Mouse (Mus musculus) lung, embryonic 16.5 days (tissue): ENCODE measurements around the gene Prdm9. TPM values are rescaled to one million over a fixed set of nuclear protein-coding genes. Genes with fewer than 3 reads are reported as not detected.
"Not testable (repeated sequence)": the region's sequence is repeated elsewhere in the genome, so short reads cannot be mapped to it uniquely, and the experiment has no call there.

ENCODE experiments used
- ATAC-seq: fragments of 200-750 bp; cut with Nextera tagmentation; 2 replicates; pipeline ENCODE4 v1.8.0; 2017; ENCODE audit warnings: low read depth, mild to moderate bottlenecking, moderate library complexity
- H3K27ac ChIP-seq: fragments of 300-500 bp; sonication (generic); 2 replicates; pipeline ENCODE4 v1.5.1; 2014; ENCODE audit warnings: mild to moderate bottlenecking, control low read depth, low read length
- H3K27me3 ChIP-seq: fragments of 300-500 bp; sonication (generic); 2 replicates; pipeline ENCODE4 v1.6.1; 2014; ENCODE audit warnings: low read depth, low read length, mixed read lengths; ENCODE audit not compliant: control insufficient read depth, insufficient read depth
- H3K36me3 ChIP-seq: fragments of 300-500 bp; sonication (generic); 2 replicates; pipeline ENCODE4 v1.6.1; 2014; ENCODE audit warnings: low read length; ENCODE audit not compliant: control insufficient read depth, insufficient read depth
- H3K4me1 ChIP-seq: fragments of 300-500 bp; sonication (generic); replicated peaks from 2 replicates; pipeline ENCODE4 v1.6.1; 2014; ENCODE audit warnings: low read length, mixed read lengths; ENCODE audit not compliant: control insufficient read depth, insufficient read depth
- H3K4me2 ChIP-seq: fragments of 300-500 bp; sonication (generic); 2 replicates; pipeline ENCODE4 v1.6.1; 2014; ENCODE audit warnings: low read depth, low read length, control low read depth
- H3K4me3 ChIP-seq: fragments of 300-500 bp; sonication (generic); 2 replicates; pipeline ENCODE4 v1.5.1; 2014; ENCODE audit warnings: mild to moderate bottlenecking, low read length, control low read depth
- H3K9ac ChIP-seq: fragments of 300-500 bp; sonication (generic); 2 replicates; pipeline ENCODE4 v1.6.1; 2014; ENCODE audit warnings: low read length, control low read depth
- H3K9me3 ChIP-seq: fragments of 300-500 bp; sonication (generic); 2 replicates; pipeline ENCODE4 v1.6.1; 2016; ENCODE audit warnings: low read length; ENCODE audit not compliant: control insufficient read depth
- WGBS: fragments of 180-500 bp; shearing (Covaris S2); extraction: QIAGEN DNeasy Blood & Tissue Kit; methylation state at CpG from one replicate; pipeline ENCODE4 v1.1.7; 2014; 5-methylcytosine and 5-hydroxymethylcytosine counted together
- polyA plus RNA-seq: library from polyadenylated mRNA; unstranded; fragments of >200 nt; fragmentation: Nextera tagmentation; extraction: Ambion mirVana; gene quantifications from 2 replicates; pipeline ENCODE4 v1.2.1, GENCODE M21; 2015

The Prdm9 gene
- polyA plus RNA-seq, 1 experiment from 2014 or later, result 2.6 TPM

DNA sequence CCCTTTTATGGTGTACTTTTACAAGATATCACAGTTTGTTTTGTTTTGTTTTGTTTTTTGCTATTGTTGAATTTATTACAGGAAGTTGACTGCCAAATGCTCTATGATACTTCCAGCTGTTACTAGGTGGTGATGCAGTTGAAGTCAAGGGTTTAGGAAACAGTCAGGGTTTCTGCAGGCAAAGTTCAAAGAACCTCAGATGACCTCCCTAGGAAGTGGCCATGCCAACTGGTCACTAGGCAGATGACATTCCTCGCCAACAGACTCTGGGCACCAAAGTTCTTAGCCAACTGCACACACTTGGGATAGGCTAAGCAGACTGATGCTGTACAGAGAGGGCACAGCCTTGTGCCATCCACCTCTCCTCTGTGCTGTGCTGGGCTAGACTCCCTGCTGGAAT lies 10.9 kb upstream of the Prdm9 start:
- H3K9ac ChIP-seq, result no peak overlapping the region
- no peaks in the 10 kb centered on the region for H3K36me3 ChIP-seq
- H3K4me2 ChIP-seq, result no peak overlapping the region
- no peak overlapping the region for H3K4me3 ChIP-seq
- H3K27ac ChIP-seq, result no peak overlapping the region
- H3K27me3 ChIP-seq, result peaks cover 2% of the 10 kb centered on the region; the same call in 1 of the 2 replicates
- 43% methylated on average over 1 of the region's 1 CpGs for WGBS
- no peak for ATAC-seq
- H3K9me3 ChIP-seq, result no peaks in the 10 kb centered on the region
- H3K4me1 ChIP-seq, result no peaks in the 10 kb centered on the region

DNA sequence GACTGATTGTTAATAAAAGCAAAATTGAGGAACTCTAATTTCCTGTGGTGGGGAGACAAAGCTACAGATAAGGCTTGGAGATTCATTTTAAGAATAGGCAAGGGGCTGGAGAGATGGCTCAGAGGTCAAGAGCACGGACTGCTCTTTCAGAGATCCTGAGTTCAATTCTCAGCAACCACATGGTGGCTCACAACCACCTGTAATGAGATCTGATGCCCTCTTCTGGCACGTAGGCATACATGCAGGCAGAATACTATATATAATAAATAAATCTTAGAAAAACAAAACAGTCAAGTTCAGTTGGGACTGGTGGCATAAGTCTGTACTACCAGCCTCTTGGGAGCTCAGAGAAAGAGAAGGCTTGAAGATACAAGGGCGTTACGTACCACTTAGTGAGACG lies 2.8 kb upstream of the Prdm9 start:
- Histone ChIP-seq H3K9ac (no peak overlapping the region), H3K27ac (no peak overlapping the region), H3K27me3 (no peaks in the 10 kb centered on the region; the same call in 1 of the 2 replicates), H3K4me2 (no peak overlapping the region), H3K9me3 (no peaks in the 10 kb centered on the region), H3K4me3 (no peak overlapping the region), H3K36me3 (no peaks in the 10 kb centered on the region), H3K4me1 (no peaks in the 10 kb centered on the region; the same call in 1 of the 2 replicates)
- WGBS, result 68% methylated on average over 5 of the region's 5 CpGs
- ATAC-seq, result no peak

DNA sequence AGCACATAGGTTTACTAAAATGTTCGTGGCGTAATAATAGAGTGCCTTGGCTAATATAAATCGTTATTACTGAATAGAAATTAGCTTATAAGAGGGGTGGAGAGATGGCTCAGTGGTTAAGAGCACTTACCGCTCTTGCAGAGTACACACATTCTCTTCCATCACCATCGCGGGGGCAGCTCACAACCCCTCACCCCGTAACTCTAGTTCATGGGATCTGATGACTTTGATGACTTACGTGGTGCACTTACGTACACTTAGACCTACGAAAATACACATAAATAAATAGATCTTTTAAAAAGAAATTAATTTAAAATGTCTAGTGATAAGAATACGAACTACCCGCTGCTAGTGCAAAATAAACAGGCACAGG lies 760 bp upstream of the Prdm9 start:
- ATAC-seq, result no peak
- Histone ChIP-seq H3K9me3 (no peaks in the 10 kb centered on the region), H3K4me3 (peak overlapping the region; percentile 84), H3K4me1 (no peaks in the 10 kb centered on the region; the same call in 1 of the 2 replicates), H3K4me2 (peak overlapping the region; percentile 87), H3K27me3 (no peaks in the 10 kb centered on the region), H3K36me3 (no peaks in the 10 kb centered on the region), H3K9ac (peak overlapping the region; percentile 52), H3K27ac (no peak overlapping the region)
- 22% methylated on average over 12 of the region's 12 CpGs for WGBS

DNA sequence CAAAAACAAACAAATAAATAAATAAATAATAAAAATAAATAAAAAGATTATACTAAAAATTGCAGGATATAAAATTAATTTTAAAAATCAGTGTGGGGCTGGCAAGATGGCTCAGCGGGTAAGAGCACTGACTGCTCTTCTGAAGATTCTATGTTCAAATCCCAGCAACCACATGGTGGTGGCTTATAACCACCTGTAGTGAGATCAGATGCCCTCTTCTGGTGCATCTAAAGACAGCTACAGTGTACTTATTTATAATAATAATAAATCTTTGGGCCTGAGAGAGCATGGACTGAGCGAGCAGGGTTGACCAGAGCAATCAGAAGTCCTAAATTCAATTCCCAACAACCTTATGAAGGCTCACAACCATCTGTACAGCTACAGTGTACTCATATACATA lies 4.2 kb downstream of the Prdm9 start:
- Histone ChIP-seq H3K9ac (no peak overlapping the region), H3K27ac (no peak overlapping the region), H3K9me3 (no peaks in the 10 kb centered on the region), H3K4me3 (no peak overlapping the region), H3K36me3 (no peaks in the 10 kb centered on the region), H3K4me1 (no peaks in the 10 kb centered on the region; the same call in 1 of the 2 replicates), H3K4me2 (no peak overlapping the region), H3K27me3 (no peaks in the 10 kb centered on the region)
- 82% methylated on average over 2 of the region's 2 CpGs for WGBS
- no peak for ATAC-seq

DNA sequence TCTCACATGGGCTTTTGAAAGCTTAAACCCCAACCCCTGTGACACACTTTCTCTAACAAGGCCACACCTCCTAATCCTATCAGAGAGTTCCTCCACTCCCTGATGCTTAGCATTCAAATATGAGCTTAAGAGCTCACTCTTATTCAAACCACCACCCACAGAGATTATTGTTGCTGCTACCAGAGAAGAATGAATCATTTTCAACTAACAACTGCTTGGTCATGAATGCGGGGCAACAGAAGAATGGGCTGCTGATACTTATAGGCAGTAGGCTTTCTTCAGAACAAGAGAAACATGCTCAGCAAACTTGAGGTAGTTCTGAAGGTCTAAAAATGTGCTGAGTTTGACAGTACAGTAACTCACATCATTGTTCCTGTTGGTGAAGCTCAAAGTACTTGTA lies 14.4 kb downstream of the Prdm9 start:
- Histone ChIP-seq H3K27ac (no peak overlapping the region), H3K9ac (no peak overlapping the region), H3K27me3 (no peaks in the 10 kb centered on the region), H3K4me2 (no peak overlapping the region), H3K36me3 (no peaks in the 10 kb centered on the region), H3K4me1 (no peaks in the 10 kb centered on the region), H3K9me3 (no peaks in the 10 kb centered on the region), H3K4me3 (no peak overlapping the region)
- no peak for ATAC-seq
- WGBS, result 75% methylated on average over 1 of the region's 1 CpGs

DNA sequence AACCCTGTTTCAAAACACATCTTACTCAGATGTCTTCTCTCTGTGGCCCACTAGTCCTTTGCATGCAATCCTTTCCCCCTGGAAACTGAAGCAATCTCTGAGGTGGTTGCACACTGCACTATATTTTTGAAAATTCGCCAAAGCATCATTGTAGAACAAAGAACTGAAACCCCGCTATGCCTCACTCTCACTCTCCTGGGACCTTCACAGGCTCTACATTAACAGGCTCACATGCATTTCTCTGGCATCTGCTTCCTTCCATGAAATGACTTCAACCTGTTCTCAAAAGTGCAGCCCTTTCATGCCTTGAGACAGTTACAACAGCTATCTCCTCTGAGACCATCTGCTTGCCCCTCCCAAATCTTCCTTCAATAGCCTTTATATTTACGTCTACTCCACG lies 17.7 kb downstream of the Prdm9 start:
- Histone ChIP-seq H3K36me3 (no peaks in the 10 kb centered on the region), H3K4me1 (no peaks in the 10 kb centered on the region), H3K27me3 (no peaks in the 10 kb centered on the region), H3K27ac (no peak overlapping the region), H3K9ac (no peak overlapping the region), H3K9me3 (no peaks in the 10 kb centered on the region), H3K4me3 (no peak overlapping the region), H3K4me2 (no peak overlapping the region)
- WGBS, result 68% methylated on average over 4 of the region's 4 CpGs
- ATAC-seq, result no peak

DNA sequence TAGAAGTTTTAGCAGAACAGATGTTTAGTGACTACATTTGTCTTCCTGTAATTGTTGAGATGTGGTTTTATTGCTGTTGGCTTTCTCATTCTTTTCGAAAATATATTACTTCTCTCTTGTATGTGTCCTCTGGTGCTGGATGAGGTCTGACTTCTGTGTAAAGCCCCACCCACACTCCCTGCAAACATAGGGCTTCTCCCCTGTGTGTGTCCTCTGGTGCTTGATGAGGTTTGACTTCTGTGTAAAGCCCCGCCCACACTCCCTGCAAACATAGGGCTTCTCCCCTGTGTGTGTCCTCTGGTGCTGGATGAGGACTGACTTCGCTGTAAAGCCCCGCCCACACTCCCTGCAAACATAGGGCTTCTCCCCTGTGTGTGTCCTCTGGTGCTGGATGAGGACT lies 20.3 kb downstream of the Prdm9 start:
- not testable (repeated sequence) for H3K4me3 ChIP-seq, H3K9ac ChIP-seq, H3K9me3 ChIP-seq, H3K27ac ChIP-seq, H3K4me1 ChIP-seq, H3K27me3 ChIP-seq, H3K4me2 ChIP-seq, H3K36me3 ChIP-seq, ATAC-seq
- 51% methylated on average over 3 of the region's 4 CpGs for WGBS

DNA sequence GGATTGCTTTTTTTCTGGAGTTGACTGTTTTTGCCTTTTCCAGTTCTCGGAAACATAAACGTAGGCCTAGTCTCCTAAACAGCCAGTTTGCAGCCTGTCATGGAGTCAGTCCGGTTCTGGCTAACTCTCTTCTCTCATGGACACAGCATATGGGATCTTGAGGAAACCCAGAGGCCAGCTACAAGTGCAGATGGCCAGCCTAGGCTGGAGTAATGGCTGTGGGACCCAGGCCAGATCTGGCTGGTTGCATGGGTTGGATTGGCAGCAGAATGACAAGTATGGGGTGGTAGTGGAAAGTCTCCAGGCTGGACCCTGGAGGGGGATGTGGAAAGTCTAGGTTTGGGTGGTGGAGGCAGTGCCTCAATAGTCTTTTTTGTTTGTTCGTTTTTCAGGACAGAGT lies 23.8 kb downstream of the Prdm9 start:
- no peak overlapping the region for H3K4me3 ChIP-seq
- peaks cover 6% of the 10 kb centered on the region for H3K4me1 ChIP-seq
- no peak overlapping the region for H3K9ac ChIP-seq
- H3K36me3 ChIP-seq, result no peaks in the 10 kb centered on the region
- H3K27ac ChIP-seq, result no peak overlapping the region
- H3K4me2 ChIP-seq, result no peak overlapping the region
- peaks cover 7% of the 10 kb centered on the region for H3K27me3 ChIP-seq
- 74% methylated on average over 4 of the region's 4 CpGs for WGBS
- H3K9me3 ChIP-seq, result no peaks in the 10 kb centered on the region
- ATAC-seq, result no peak

DNA sequence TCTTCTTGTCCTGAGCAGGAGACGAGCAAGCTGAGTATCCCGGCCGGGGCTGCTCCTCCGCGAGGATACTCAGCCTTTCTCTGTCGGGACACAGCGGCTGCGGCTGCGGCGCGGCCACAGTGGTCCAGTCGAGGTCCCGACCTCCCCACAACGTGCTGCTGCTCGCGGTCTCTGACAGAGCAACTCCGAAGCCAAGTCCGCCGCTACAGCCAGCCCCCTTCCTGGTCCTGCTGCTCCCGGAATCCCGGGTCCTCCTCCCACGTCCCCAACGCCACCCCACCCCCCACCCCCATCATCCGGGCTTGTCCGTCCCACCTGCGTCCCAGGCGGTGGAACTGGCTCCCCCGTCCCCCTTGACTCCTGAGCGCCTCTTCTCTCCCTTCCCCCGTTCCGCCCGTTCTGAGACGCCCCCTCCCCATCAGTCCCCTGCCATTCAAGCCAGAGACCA lies 27.7 kb downstream of the Prdm9 start:
- Histone ChIP-seq H3K27ac (no peak overlapping the region), H3K4me2 (peak overlapping the region; percentile 81), H3K4me3 (peak overlapping the region; percentile 48), H3K4me1 (peaks cover 6% of the 10 kb centered on the region), H3K27me3 (peaks cover 7% of the 10 kb centered on the region), H3K36me3 (no peaks in the 10 kb centered on the region), H3K9me3 (no peaks in the 10 kb centered on the region), H3K9ac (peak overlapping the region; percentile 49)
- under 1% methylated on average over 33 of the region's 33 CpGs for WGBS
- ATAC-seq, result 0 out of 2 replicates have a peak, but pooled peaks have one; percentile 38

DNA sequence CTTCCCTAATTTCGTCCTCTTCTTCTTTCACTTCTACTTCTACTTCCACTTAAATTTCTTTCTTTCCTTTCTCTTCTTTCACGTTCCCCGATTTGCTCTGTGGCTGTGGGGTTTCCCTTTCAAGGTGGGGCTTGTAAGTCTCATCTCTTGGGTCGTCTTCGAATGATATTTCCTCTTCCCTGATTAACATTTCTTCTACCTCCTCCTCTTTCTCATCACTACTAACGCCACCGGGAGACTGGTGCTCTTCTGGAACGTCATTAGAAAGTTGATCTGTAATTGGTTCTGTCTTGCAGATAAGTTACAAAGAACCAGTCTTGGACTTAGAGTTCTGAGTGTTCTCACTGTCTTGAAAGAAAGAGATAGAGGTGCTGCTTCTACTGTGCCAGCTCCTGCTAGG lies 28.2 kb downstream of the Prdm9 start:
- H3K36me3 ChIP-seq, result no peaks in the 10 kb centered on the region
- H3K27ac ChIP-seq, result no peak overlapping the region
- no peaks in the 10 kb centered on the region for H3K9me3 ChIP-seq
- peaks cover 7% of the 10 kb centered on the region for H3K27me3 ChIP-seq
- H3K4me1 ChIP-seq, result peaks cover 6% of the 10 kb centered on the region
- peak overlapping the region; percentile 48 for H3K4me3 ChIP-seq
- ATAC-seq, result no peak
- peak overlapping the region; percentile 49 for H3K9ac ChIP-seq
- WGBS, result 17% methylated on average over 8 of the region's 8 CpGs
- H3K4me2 ChIP-seq, result peak overlapping the region; percentile 81
